Mouse (Mus musculus) bone marrow, adult 2 months (tissue): ENCODE results near the gene Tmed2. TPM values are rescaled to one million over a fixed set of nuclear protein-coding genes. Genes with fewer than 3 reads are reported as not detected.
A peak's percentile ranks its signal among the peaks of the same experiment; 100 is the strongest.

Experiments
- H3K27ac ChIP-seq: fragments of 200-500 bp; 2 replicates; pipeline ENCODE4 v1.5.1; 2012; ENCODE audit warnings: low read depth, mild to moderate bottlenecking, control low read depth, inconsistent platforms, low read length; ENCODE audit not compliant: control insufficient read depth, poor library complexity, insufficient read depth
- H3K4me1 ChIP-seq: fragments of 200-500 bp; 2 replicates; pipeline ENCODE4 v1.6.1; 2011; ENCODE audit warnings: low read length; ENCODE audit not compliant: control insufficient read depth, insufficient read depth
- H3K4me3 ChIP-seq: fragments of 200-500 bp; replicated peaks from 2 replicates; pipeline ENCODE3; 2011; ENCODE audit warnings: mild to moderate bottlenecking, low read depth, low read length, control low read depth; ENCODE audit not compliant: control insufficient read depth
- CTCF ChIP-seq: fragments of 200-500 bp; IDR thresholded peaks from 2 replicates; pipeline ENCODE4 v1.5.1; 2011; ENCODE audit warnings: low read length, control low read depth; ENCODE audit not compliant: control insufficient read depth, insufficient read depth
- POLR2A ChIP-seq: fragments of 200-500 bp; IDR thresholded peaks from 2 replicates; pipeline ENCODE4 v1.6.1; 2011; ENCODE audit warnings: low read depth, mild to moderate bottlenecking, control low read depth, low read length, borderline replicate concordance; ENCODE audit not compliant: control insufficient read depth
- WGBS: fragments of 180-500 bp; shearing (Covaris S2); methylation state at CpG from one replicate; pipeline ENCODE4 v1.1.7; 2018; 5-methylcytosine and 5-hydroxymethylcytosine counted together
- polyA plus RNA-seq: library from polyadenylated mRNA; stranded (reverse); fragments of >200 nt; gene quantifications from 2 replicates; pipeline ENCODE4 v1.2.4, GENCODE M21; 2011; ENCODE audit warnings: low replicate concordance; ENCODE audit not compliant: missing spikeins, insufficient read depth, insufficient read length

Tmed2 gene
- polyA plus RNA-seq, 1 experiment = 117 TPM

DNA sequence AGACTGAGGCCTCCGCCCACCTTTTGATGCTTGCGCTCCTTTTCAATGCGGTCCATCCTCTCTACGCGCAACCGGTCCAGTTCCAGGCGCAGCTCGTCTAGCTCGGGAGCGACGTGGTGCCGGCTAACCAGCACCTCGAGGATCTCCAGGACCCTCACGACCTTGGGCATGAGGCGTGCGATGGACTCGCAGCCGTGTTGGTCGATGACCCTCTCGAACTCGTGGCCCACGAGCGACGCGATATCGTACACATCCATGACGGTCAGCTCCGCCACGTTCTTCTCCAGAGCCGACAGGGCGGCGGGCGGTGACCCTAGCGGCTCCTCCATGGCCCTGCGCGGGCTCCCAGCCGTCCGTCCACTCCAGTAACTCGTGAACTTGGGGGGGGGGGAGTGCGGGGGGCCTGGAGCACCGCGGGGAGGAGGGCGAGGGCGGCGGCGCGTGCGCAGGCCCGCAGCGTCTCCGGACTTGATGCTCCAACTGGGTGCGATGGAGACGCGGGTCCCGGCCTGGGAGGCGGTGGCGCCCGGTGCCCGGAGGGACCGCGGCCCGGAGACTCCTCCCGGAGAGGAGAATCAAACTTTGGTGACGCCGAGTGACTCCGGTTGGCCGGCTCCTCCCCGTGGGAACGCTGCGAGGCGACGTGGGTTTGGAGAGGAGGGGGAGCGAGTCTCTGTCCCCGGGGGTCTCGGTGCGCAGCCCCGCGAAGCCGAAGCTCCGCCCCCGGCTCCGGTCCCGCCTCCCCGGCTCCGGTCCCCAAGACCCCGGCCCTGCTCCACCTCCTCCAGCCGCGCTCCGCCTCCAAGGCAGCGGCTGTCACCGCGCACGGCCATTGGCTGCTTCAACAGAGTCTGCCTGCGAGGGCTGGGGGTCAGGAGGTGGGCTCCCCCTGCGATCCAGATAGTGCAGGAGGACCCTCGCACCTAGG is 9.6 kb upstream of the Tmed2 start, which contains the start of gene Rilpl1:
TSS of gene Rilpl1 (minus strand) at position 737 of the 928 bp plus-strand sequence.
- WGBS = under 1% methylated on average over 95 of the region's 96 CpGs
- no peak within 1 kb of the TSS for H3K27ac ChIP-seq
- no peaks in the 10 kb centered on the region for H3K4me1 ChIP-seq
- TF ChIP-seq POLR2A = no peak
- no peak for TF ChIP-seq CTCF
- H3K4me3 ChIP-seq = peak within 1 kb of the TSS; percentile 54

DNA sequence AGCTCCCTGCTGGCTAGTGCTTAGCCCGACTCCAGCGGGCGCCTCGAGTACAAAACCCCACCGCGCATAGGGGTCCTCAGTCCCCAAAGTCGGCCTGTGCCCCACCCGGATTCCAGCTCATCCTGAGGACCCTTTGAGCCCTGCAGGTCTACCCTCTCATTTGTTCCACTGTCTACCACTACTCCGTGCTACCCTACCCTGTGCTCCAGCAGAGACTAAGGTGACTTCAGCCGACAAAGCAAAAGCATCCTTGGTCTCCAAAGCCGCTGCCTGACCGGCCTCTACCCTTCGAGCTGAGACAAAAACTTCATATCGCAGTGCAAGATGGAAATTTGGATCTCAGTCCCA is 8.9 kb upstream of the Tmed2 start:
- H3K4me1 ChIP-seq = no peaks in the 10 kb centered on the region
- no peak overlapping the region for H3K27ac ChIP-seq
- TF ChIP-seq POLR2A = no peak
- TF ChIP-seq CTCF = no peak
- H3K4me3 ChIP-seq = no peak overlapping the region
- WGBS = 18% methylated on average over 14 of the region's 14 CpGs

DNA sequence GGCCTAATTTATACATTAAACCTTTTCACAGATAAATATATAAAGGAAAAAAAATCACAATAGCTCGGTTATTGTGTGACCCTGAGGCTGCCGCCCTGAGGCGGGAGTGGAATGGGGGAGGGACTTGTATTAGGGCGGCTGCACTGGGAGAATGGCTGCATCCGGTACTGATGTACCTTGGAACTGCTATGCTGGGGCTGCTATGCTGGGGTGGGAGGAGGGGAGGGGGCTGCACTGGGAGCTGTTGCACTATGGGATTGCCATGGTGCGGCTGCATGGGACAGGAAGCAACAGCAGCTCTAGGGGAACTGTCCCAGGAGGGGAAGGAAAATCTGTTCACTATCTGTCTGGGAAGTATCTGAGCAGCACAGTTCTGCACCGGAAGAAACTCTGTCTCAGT is 8.0 kb upstream of the Tmed2 start:
- WGBS = 25% methylated on average over 7 of the region's 7 CpGs
- no peaks in the 10 kb centered on the region for H3K4me1 ChIP-seq
- H3K27ac ChIP-seq = no peak overlapping the region
- H3K4me3 ChIP-seq = no peak overlapping the region
- no peak for TF ChIP-seq CTCF
- no peak for TF ChIP-seq POLR2A

DNA sequence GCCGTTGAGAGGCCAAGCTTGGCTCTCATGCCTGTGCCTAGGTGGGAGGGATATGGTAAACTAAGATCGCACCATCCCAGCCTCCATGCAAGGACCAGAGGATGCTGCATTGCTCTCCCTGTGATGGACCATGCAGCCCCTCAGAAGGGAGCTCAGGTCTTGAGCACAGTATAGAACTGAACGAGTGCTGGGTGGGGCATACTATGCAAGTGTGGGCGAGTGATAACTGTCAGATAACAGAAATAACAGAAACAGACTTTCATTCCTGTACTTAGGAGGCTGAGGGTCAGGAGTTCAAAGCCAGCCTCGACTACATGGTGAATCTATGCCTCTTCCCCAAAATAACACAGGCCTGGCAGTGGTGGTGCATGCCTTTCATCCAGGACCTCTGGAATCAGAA is 5.5 kb upstream of the Tmed2 start:
- no peak for TF ChIP-seq CTCF
- TF ChIP-seq POLR2A = no peak
- Histone ChIP-seq H3K27ac (no peak overlapping the region), H3K4me1 (no peaks in the 10 kb centered on the region), H3K4me3 (no peak overlapping the region)
- 60% methylated on average over 5 of the region's 5 CpGs for WGBS

GRCm38 (mm10) chr5:124536776-124537175 is 3.7 kb upstream of the Tmed2 start:
- H3K4me3 ChIP-seq = no peak overlapping the region
- no peak overlapping the region for H3K27ac ChIP-seq
- no peaks in the 10 kb centered on the region; the same call in 1 of the 2 replicates for H3K4me1 ChIP-seq
- WGBS = 11% methylated on average over 17 of the region's 17 CpGs
- TF ChIP-seq POLR2A = no peak
- TF ChIP-seq CTCF = no peak

DNA sequence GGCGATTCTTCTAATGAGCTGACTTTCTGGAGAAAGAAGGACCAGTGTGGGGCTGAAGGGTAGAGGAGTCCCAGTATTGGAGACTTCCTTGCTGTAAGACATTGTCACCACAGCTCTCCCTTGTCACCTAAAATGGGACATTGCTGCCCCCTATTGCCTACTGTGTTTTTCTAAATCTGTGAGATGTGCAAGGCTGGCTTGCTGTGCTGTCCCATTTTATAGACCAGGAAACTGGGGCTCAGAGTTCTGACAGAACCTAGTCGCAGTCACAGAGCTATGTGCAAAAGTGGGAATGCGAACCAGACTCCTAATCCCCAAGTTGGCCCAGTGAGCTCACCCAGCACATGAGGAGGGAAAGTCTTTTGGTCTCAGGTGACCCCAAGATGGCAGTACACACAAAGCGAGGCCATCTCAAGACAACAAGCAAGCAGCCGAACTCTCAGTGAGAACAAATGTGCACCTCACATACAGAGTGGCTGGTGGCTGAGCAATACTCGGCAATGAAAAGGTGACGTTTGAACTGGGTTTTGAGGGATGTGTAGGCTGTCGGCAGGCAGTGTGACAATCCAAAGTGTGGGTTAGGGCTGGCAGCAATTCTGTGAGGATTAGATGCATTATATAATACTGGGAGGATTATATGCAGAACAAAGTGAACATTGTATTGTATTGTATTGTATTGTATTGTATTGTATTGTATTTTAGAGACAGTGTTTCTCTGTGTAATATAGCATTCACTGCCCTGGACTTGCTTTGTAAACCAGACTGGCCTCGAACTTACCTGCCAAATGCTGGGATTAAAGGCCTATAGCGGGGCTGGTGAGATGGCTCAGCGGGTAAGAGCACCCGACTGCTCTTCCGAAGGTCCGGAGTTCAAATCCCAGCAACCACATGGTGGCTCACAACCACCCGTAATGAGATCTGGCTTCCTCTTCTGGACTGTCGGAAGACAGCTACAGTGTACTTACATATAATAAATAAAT is 1.4 kb upstream of the Tmed2 start:
- TF ChIP-seq CTCF (peak; percentile 48), POLR2A (no peak)
- H3K4me3 ChIP-seq = no peak overlapping the region
- no peaks in the 10 kb centered on the region; the same call in 1 of the 2 replicates for H3K4me1 ChIP-seq
- no peak overlapping the region for H3K27ac ChIP-seq
- WGBS = 71% methylated on average over 16 of the region's 16 CpGs

DNA sequence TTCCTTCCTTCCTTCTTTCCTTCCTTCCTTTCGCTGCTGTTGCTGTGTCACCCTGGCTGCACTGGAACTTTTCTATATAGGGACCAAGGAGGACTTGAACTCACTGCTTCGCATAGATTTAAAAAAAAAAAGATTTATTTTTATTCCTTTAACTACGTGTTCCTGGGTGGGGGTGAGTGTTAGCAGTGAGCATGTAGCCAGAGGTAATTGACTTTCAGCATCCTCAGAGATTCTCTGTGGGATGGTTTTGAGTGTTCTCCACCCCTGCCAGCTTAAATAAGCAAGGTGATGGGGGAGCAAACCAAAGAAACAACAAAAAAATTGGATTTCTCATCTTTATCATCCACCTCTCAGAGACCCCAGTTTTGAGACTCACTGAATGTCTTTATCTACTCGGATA is 590 bp upstream of the Tmed2 start:
- Histone ChIP-seq H3K4me1 (no peaks in the 10 kb centered on the region; the same call in 1 of the 2 replicates), H3K4me3 (no peak overlapping the region), H3K27ac (no peak overlapping the region)
- no peak for TF ChIP-seq POLR2A
- no peak for TF ChIP-seq CTCF
- 70% methylated on average over 4 of the region's 4 CpGs for WGBS
